Comparison of ENCODE assay signal across 11 mouse cellular contexts in the genomic region with DNA sequence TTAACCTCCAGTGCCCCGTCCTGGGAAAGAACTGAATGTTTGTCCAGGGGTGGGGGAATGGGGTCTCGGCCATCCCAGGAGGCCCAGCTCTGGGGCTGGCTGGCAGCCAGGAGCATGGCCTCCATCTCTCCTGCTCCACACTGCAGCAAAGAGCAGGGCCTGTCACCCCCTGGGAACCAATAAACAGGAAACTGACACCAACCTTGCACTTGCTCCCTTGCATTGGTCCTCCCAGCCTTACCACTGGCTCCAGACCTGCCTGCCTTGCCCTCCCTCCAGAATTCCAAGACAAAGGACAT. TPM values are rescaled to one million over a fixed set of nuclear protein-coding genes. Genes with fewer than 3 reads are reported as not detected.
DNase-seq lines count a peak whose midpoint lies in the region; ATAC-seq and TF ChIP-seq lines count a peak whose summit lies in the region.
"Had no signal": no experiment of that assay in that cellular context is flagged by ENCODE, and none has a peak within 500 bp of the region (broad histone marks: within the 10 kb centered on the region; RNA-seq: fewer than 3 reads in every experiment).

No protein-coding gene starts in this region.

- peaks cover 74% of the 10 kb centered on the region for H3K4me1 ChIP-seq in midbrain, embryonic 10.5 days
- no peaks in the 10 kb centered on the region for H3K4me1 ChIP-seq in midbrain, postnatal 0 days (ENCODE audit: insufficient read depth, low read length)
- peaks cover 67% of the 10 kb centered on the region for H3K4me1 ChIP-seq in limb, embryonic 14.5 days (ENCODE audit: control insufficient read depth, insufficient read depth, low read length)

- TF ChIP-seq POLR2A in limb, embryonic 14.5 days (IDR thresholded peaks at IDR 0.05; ENCODE audit: borderline replicate concordance, extremely low read depth, insufficient read depth, insufficient read length) = no peak

- DNase-seq in midbrain, embryonic 10.5 days (ENCODE audit: low spot score) = peak; percentile 48
- DNase-seq in midbrain, postnatal 0 days (ENCODE audit: low spot score) = no peak
- peak; percentile 55 to 57 for DNase-seq in heart, postnatal 10 days
- peak; percentile 19 for DNase-seq in limb, embryonic 14.5 days (ENCODE audit: low spot score)
- DNase-seq in testis, postnatal 10 days (ENCODE audit: low spot score) = peak; percentile 82
- no peak for DNase-seq in layer of hippocampus, adult 18-20 months (ENCODE audit: low spot score in 2 of 2)
- no peak for DNase-seq in right cerebral cortex, postnatal 4 days
- DNase-seq: cerebellum, adult 9-11 months had no signal

- peak overlapping the region; percentile 12; the same call in 1 of the 2 replicates for H3K4me3 ChIP-seq in midbrain, embryonic 10.5 days
- H3K4me3 ChIP-seq in midbrain, postnatal 0 days (ENCODE audit: low read depth, low read length) = no peak overlapping the region
- no peak overlapping the region for H3K4me3 ChIP-seq in limb, embryonic 14.5 days (replicated peaks; ENCODE audit: low read length)

- ATAC-seq in midbrain, postnatal 0 days (ENCODE audit: low FRiP score) = no peak
- peak; percentile 58 for ATAC-seq in limb, embryonic 14.5 days (ENCODE audit: low FRiP score, low read depth)
- ATAC-seq in erythroblast, adult 5-6 weeks (replicated peaks; ENCODE audit: low FRiP score, poor library complexity, severe bottlenecking) = no peak

- WGBS in midbrain, embryonic 10.5 days = 31% methylated on average over 2 of the region's 2 CpGs
- 35% methylated on average over 2 of the region's 2 CpGs for WGBS in midbrain, postnatal 0 days
- 12% methylated on average over 2 of the region's 2 CpGs for WGBS in limb, embryonic 14.5 days

- H3K27me3 ChIP-seq in midbrain, embryonic 10.5 days (ENCODE audit: low read depth, poor library complexity, severe bottlenecking) = no peaks in the 10 kb centered on the region
- no peaks in the 10 kb centered on the region for H3K27me3 ChIP-seq in midbrain, postnatal 0 days (ENCODE audit: insufficient read depth, low read length)
- H3K27me3 ChIP-seq in limb, embryonic 14.5 days (ENCODE audit: control insufficient read depth, insufficient read depth, low read length) = no peaks in the 10 kb centered on the region

- H3K27ac ChIP-seq in midbrain, embryonic 10.5 days (replicated peaks) = peak overlapping the region; percentile 67
- no peak overlapping the region for H3K27ac ChIP-seq in midbrain, postnatal 0 days (ENCODE audit: low read depth, low read length)
- no peak overlapping the region; the same call in 1 of the 2 replicates for H3K27ac ChIP-seq in limb, embryonic 14.5 days (replicated peaks; ENCODE audit: low read depth, low read length)
- H3K27ac ChIP-seq: liver, embryonic 14.5 days had no signal

- TF ChIP-seq CTCF in midbrain, postnatal 0 days (IDR thresholded peaks at IDR 0.05) = no peak

- peaks cover 91% of the 10 kb centered on the region for H3K36me3 ChIP-seq in midbrain, embryonic 10.5 days
- no peaks in the 10 kb centered on the region for H3K36me3 ChIP-seq in midbrain, postnatal 0 days (ENCODE audit: insufficient read depth, low read length)
- peaks cover 53% of the 10 kb centered on the region for H3K36me3 ChIP-seq in limb, embryonic 14.5 days (ENCODE audit: control insufficient read depth, insufficient read depth, low read length)

- H3K9ac ChIP-seq in midbrain, postnatal 0 days (replicated peaks; ENCODE audit: low read length, poor library complexity, severe bottlenecking) = no peak overlapping the region
- no peak overlapping the region for H3K9ac ChIP-seq in limb, embryonic 14.5 days (ENCODE audit: low read depth, low read length, severe bottlenecking)
- H3K9ac ChIP-seq: liver, embryonic 14.5 days had no signal

- no peak overlapping the region for H3K4me2 ChIP-seq in midbrain, postnatal 0 days (ENCODE audit: low read depth, low read length, poor library complexity, severe bottlenecking)
- no peak overlapping the region for H3K4me2 ChIP-seq in limb, embryonic 14.5 days (replicated peaks; ENCODE audit: low read depth, low read length, severe bottlenecking)

- intact Hi-C loops in heart, postnatal 10 days (cut with DNase I) = no loop called here

- no peaks in the 10 kb centered on the region for H3K9me3 ChIP-seq in midbrain, embryonic 10.5 days (replicated peaks)
- no peaks in the 10 kb centered on the region for H3K9me3 ChIP-seq in midbrain, postnatal 0 days (ENCODE audit: low read length)
- no peaks in the 10 kb centered on the region for H3K9me3 ChIP-seq in limb, embryonic 14.5 days (ENCODE audit: control insufficient read depth, low read length)

RNA-seq across cellular contexts. Expression of a gene that starts 12.1 kb away (rescaled TPM):
- 6.4 and 7.1 TPM in 2 replicates for polyA plus RNA-seq in midbrain, embryonic 10.5 days (2016; fragmentation: Nextera tagmentation; extraction: Ambion mirVana)
- 77.6 and 89.1 TPM in 2 replicates for total RNA-seq in midbrain, postnatal 0 days (2014; rRNA removed)
- 16.3 and 16.7 TPM in 2 replicates for polyA plus RNA-seq in midbrain, postnatal 0 days (2015; fragmentation: Nextera tagmentation; extraction: Ambion mirVana)
- 10 to 100 TPM; 32.9 to 41.2 TPM for total RNA-seq in heart, postnatal 10 days (2021)
- 42.8 and 55.2 TPM in 2 replicates for polyA plus RNA-seq in limb, embryonic 14.5 days (2012; rRNA removed)
- polyA plus RNA-seq in limb, embryonic 14.5 days (2014; fragmentation: Nextera tagmentation; extraction: Ambion mirVana) = 15.4 and 16.4 TPM in 2 replicates
- 100 to 1,000 TPM; 171 to 178 TPM for total RNA-seq in layer of hippocampus, adult 18-20 months (2021)
- total RNA-seq in erythroblast, adult 5-6 weeks (2015; ENCODE audit: low replicate concordance) = 0.58 TPM in 1 of 2 replicates, not detected in the other
- total RNA-seq in erythroblast, adult 5-6 weeks (2017; ENCODE audit: low replicate concordance) = not detected in 2 replicates

RNA-seq across cellular contexts. Expression of a gene that starts 54.7 kb away (rescaled TPM):
- 1.8 and 2.4 TPM in 2 replicates for polyA plus RNA-seq in midbrain, embryonic 10.5 days (2016; fragmentation: Nextera tagmentation; extraction: Ambion mirVana)
- 2.0 and 4.3 TPM in 2 replicates for total RNA-seq in midbrain, postnatal 0 days (2014; rRNA removed)
- polyA plus RNA-seq in midbrain, postnatal 0 days (2015; fragmentation: Nextera tagmentation; extraction: Ambion mirVana) = 2.7 and 3.3 TPM in 2 replicates
- 1 to 10 TPM; 3.7 to 3.9 TPM for total RNA-seq in heart, postnatal 10 days (2021)
- 5.3 and 8.5 TPM in 2 replicates for polyA plus RNA-seq in limb, embryonic 14.5 days (2012; rRNA removed)
- 5.9 and 6.5 TPM in 2 replicates for polyA plus RNA-seq in limb, embryonic 14.5 days (2014; fragmentation: Nextera tagmentation; extraction: Ambion mirVana)
- total RNA-seq in layer of hippocampus, adult 18-20 months (2021) = 1 to 10 TPM; 2.9 to 3.9 TPM
- 3.3 and 6.1 TPM in 2 replicates for total RNA-seq in erythroblast, adult 5-6 weeks (2015; ENCODE audit: low replicate concordance)
- total RNA-seq in erythroblast, adult 5-6 weeks (2017; ENCODE audit: low replicate concordance) = 0.42 and 0.94 TPM in 2 replicates
- total RNA-seq: MEL had no signal

RNA-seq across cellular contexts. Expression of a gene that starts 56.5 kb away (rescaled TPM):
- polyA plus RNA-seq in midbrain, embryonic 10.5 days (2016; fragmentation: Nextera tagmentation; extraction: Ambion mirVana) = 4.3 and 5.2 TPM in 2 replicates
- total RNA-seq in midbrain, postnatal 0 days (2014; rRNA removed) = 7.8 and 9.0 TPM in 2 replicates
- polyA plus RNA-seq in midbrain, postnatal 0 days (2015; fragmentation: Nextera tagmentation; extraction: Ambion mirVana) = 5.1 and 5.3 TPM in 2 replicates
- total RNA-seq in heart, postnatal 10 days (2021) = 1 to 10 TPM; 4.0 to 4.6 TPM
- 8.5 and 9.8 TPM in 2 replicates for polyA plus RNA-seq in limb, embryonic 14.5 days (2012; rRNA removed)
- 3.0 and 3.2 TPM in 2 replicates for polyA plus RNA-seq in limb, embryonic 14.5 days (2014; fragmentation: Nextera tagmentation; extraction: Ambion mirVana)
- total RNA-seq in layer of hippocampus, adult 18-20 months (2021) = 10 to 100 TPM; 11.5 to 13.7 TPM
- total RNA-seq in erythroblast, adult 5-6 weeks (2015; ENCODE audit: low replicate concordance) = 12.1 and 12.9 TPM in 2 replicates
- 11.6 and 14.8 TPM in 2 replicates for total RNA-seq in erythroblast, adult 5-6 weeks (2017; ENCODE audit: low replicate concordance)

Comparison
In these comparisons a context has a peak if more than half of its experiments do, and no peak if none do; other contexts are left out.
1. DNase-seq: peak in midbrain, embryonic 10.5 days (single experiment), heart, postnatal 10 days (2 of 2), limb, embryonic 14.5 days (single experiment) and testis, postnatal 10 days (single experiment); none in midbrain, postnatal 0 days (single experiment), layer of hippocampus, adult 18-20 months (0 of 2) and right cerebral cortex, postnatal 4 days (single experiment).
2. RNA of a gene that starts 12.1 kb away (total RNA-seq): 171 to 178 TPM in layer of hippocampus, adult 18-20 months, 77.6 to 89.1 TPM in midbrain, postnatal 0 days and 32.9 to 41.2 TPM in heart, postnatal 10 days; 0.58 TPM in erythroblast, adult 5-6 weeks; every median in the first group is over 10 times any median in the second.